Mouse (Mus musculus) megakaryocyte, embryonic 14.5 days (primary cell): ENCODE measurements at regions not wholly inside any gene's neighbourhood (a gene's known extent, or its start where the extent isn't known, plus 50 kb on each side); places are given as distances from the start of the nearest gene placed in this dataset.

Experiments used
- H3K27me3 ChIP-seq: replicated peaks from 2 replicates; pipeline ENCODE3; 2012; ENCODE audit warnings: inconsistent platforms
- H3K36me3 ChIP-seq: replicated peaks from 2 replicates; pipeline ENCODE3; 2012; ENCODE audit warnings: low read length, inconsistent platforms, mixed read lengths
- H3K4me1 ChIP-seq: 2 replicates; pipeline ENCODE4 v1.6.1; 2012; ENCODE audit warnings: inconsistent platforms
- H3K4me3 ChIP-seq: replicated peaks from 2 replicates; pipeline ENCODE3; 2012; ENCODE audit warnings: moderate library complexity, mild to moderate bottlenecking, inconsistent platforms
- H3K9me3 ChIP-seq: 2 replicates; pipeline ENCODE4 v1.6.1; 2012; ENCODE audit warnings: inconsistent platforms
- FLI1 ChIP-seq: IDR thresholded peaks from 2 replicates; pipeline ENCODE4 v1.6.1; 2012; ENCODE audit warnings: low read length, inconsistent platforms, mixed read lengths
- GATA1 ChIP-seq: IDR thresholded peaks from 3 replicates; pipeline ENCODE4 v1.6.1; 2012; ENCODE audit warnings: mixed read lengths, low read length, inconsistent platforms, borderline replicate concordance

GRCm38 (mm10) chr13:37544696-37545095 lies 199.7 kb downstream of the Ly86 start:
- H3K27me3 ChIP-seq = peaks cover 3% of the 10 kb centered on the region
- H3K4me3 ChIP-seq = peak overlapping the region; percentile 7
- H3K4me1 ChIP-seq = peaks cover 90% of the 10 kb centered on the region
- no peaks in the 10 kb centered on the region for H3K36me3 ChIP-seq
- no peaks in the 10 kb centered on the region for H3K9me3 ChIP-seq
- TF ChIP-seq GATA1 (no peak), FLI1 (no peak)

DNA sequence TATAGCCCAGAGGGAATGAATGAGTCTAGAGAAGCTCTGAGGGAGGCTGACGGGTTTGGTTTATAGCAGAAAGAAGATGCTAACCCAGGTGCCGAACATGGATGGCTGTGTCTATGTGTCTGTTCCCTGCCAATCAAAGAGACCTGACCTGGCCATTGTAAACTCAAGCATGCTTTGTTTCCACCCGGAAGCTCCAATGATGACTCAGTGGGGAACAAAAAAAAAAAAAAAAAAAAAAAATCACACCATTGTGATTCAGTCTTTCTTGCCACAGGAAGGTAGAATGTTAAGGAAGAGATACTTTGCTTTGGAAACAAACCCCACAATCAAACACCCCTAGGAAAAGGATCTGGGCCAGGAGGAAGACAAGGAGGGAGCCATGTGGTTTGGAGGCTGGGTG lies 201.5 kb downstream of the Ly86 start:
- Histone ChIP-seq H3K36me3 (no peaks in the 10 kb centered on the region), H3K4me1 (peaks cover 89% of the 10 kb centered on the region), H3K4me3 (no peak overlapping the region), H3K27me3 (peaks cover 12% of the 10 kb centered on the region), H3K9me3 (no peaks in the 10 kb centered on the region)
- TF ChIP-seq FLI1 = no peak
- no peak for TF ChIP-seq GATA1

- peaks cover 21% of the 10 kb centered on the region for H3K27me3 ChIP-seq
- peaks cover 49% of the 10 kb centered on the region for H3K4me1 ChIP-seq
- no peaks in the 10 kb centered on the region for H3K36me3 ChIP-seq
- no peak overlapping the region for H3K4me3 ChIP-seq
- no peak for TF ChIP-seq GATA1
- TF ChIP-seq FLI1 = no peak
- no peaks in the 10 kb centered on the region for H3K9me3 ChIP-seq
These were observed 205.6 kb downstream of the Ly86 start for GRCm38 (mm10) chr13:37550584-37550983.

DNA sequence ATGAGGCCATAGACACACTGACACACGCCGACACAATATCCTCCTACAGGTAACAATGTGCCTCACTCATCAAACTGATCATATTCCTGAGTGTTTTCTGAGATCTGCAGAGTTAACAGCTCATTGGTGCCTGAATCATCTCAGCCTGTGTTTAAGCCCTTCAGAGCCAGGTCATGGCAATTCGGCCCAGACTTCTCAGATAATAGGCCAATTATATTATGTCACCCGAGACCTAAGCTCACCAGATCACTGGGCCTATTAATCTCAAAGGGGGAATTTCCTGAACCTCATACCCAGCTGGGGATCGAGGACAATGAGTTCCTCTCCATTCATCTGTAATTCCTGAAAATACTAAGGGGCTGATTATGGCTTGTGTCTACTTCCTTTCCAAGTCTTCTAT lies 208.4 kb downstream of the Ly86 start:
- TF ChIP-seq GATA1 = no peak
- no peak for TF ChIP-seq FLI1
- Histone ChIP-seq H3K9me3 (no peaks in the 10 kb centered on the region), H3K4me1 (peaks cover 36% of the 10 kb centered on the region), H3K4me3 (no peak overlapping the region), H3K27me3 (peaks cover 29% of the 10 kb centered on the region), H3K36me3 (no peaks in the 10 kb centered on the region)

DNA sequence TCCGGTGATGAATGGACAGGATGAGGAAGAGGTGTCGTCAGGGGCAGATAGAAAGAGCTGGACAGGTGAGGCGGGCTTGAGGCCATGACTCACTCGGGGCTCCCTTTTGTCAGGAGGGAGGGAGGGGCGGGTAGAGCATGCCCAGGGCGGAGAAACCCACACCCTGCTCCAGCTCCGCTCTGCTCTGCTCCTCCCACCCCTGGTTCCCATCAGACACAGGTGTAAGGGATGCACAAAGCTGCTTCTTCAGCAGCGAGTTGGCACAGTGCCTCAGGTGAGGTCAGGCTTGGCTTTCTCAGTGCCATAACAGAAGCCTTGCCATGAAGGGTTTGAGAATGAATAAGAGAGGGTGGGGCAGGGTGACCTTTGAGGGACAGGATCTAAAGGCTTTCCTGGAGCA lies 212.2 kb downstream of the Ly86 start:
- Histone ChIP-seq H3K4me3 (no peak overlapping the region), H3K4me1 (peaks cover 50% of the 10 kb centered on the region)

DNA sequence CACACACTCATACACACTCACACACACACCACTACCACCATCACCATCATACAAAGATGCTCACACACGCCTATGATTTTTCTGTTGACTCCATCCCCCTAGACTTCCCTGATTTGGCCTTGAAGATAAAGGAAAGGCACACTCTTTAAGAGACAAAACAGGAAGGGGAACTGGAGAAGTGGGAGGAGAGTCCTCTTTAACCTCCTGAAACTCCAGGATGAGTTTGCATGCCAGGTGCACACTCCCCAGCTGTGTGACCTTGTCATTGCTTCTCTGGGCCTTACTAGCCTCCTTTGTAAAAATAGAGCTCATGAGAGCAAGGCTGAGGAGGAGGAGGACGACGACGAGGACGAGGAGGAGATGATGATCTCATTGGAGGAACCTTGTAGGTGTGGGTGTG lies 212.8 kb downstream of the Ly86 start:
- H3K4me1 ChIP-seq = peaks cover 55% of the 10 kb centered on the region
- no peaks in the 10 kb centered on the region for H3K36me3 ChIP-seq
- no peak overlapping the region for H3K4me3 ChIP-seq
- H3K9me3 ChIP-seq = no peaks in the 10 kb centered on the region
- peaks cover 46% of the 10 kb centered on the region for H3K27me3 ChIP-seq
- TF ChIP-seq GATA1 = no peak
- no peak for TF ChIP-seq FLI1

More for the DNA sequence above, 212.2 kb downstream of the Ly86 start:
- Histone ChIP-seq H3K36me3 (no peaks in the 10 kb centered on the region), H3K27me3 (peaks cover 41% of the 10 kb centered on the region), H3K9me3 (no peaks in the 10 kb centered on the region)
- TF ChIP-seq GATA1 (no peak), FLI1 (no peak)

DNA sequence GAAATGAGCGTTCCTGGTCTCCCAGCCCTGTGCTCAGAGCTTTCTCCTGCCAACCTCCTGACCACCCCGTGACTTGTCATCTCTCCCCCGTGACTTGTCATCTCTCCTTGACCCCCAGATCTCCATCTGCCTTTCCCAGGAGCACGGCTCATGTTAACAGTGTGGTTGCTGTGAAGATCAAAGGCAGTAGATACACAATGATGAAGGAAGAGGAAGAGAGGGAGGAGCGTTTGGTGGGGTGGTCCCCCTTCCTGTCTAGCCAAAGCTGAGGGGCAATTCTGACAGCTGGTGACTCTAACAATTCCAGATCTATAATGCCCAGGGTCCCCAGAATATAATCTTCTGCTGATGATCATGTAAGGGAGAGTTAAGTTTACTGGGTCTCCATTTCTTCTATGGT lies 214.0 kb downstream of the Ly86 start:
- TF ChIP-seq GATA1 (no peak), FLI1 (no peak)
- no peaks in the 10 kb centered on the region for H3K9me3 ChIP-seq
- H3K27me3 ChIP-seq = peaks cover 47% of the 10 kb centered on the region
- peak overlapping the region; percentile 12 for H3K4me3 ChIP-seq
- H3K4me1 ChIP-seq = peaks cover 56% of the 10 kb centered on the region
- no peaks in the 10 kb centered on the region for H3K36me3 ChIP-seq

GRCm38 (mm10) chr13:37559706-37560313 lies 214.8 kb downstream of the Ly86 start:
- Histone ChIP-seq H3K9me3 (no peaks in the 10 kb centered on the region), H3K36me3 (no peaks in the 10 kb centered on the region), H3K4me3 (no peak overlapping the region), H3K27me3 (peaks cover 47% of the 10 kb centered on the region), H3K4me1 (peaks cover 56% of the 10 kb centered on the region)
- no peak for TF ChIP-seq GATA1
- no peak for TF ChIP-seq FLI1

DNA sequence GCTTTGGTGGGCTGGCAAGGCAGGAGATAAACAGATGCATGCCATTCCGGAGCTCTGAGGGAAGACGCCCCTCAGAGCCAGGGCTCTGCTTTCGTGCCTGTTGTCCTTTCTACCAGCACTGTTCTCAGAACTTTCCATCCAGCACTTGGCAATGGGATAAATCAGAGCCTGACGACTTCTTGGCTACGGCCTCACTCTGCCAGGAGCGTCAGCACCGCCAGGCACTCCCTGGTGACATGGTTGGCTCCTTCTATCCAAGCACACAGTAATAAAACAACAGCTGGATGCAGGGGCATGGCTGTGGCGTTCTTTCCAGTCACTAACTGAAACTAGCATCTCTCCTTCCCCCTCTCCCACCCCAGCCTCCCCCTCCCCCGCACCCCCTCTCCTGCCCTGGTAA lies 215.4 kb downstream of the Ly86 start:
- H3K9me3 ChIP-seq = no peaks in the 10 kb centered on the region
- TF ChIP-seq FLI1 = no peak
- TF ChIP-seq GATA1 = no peak
- H3K4me3 ChIP-seq = no peak overlapping the region
- H3K27me3 ChIP-seq = peaks cover 44% of the 10 kb centered on the region
- no peaks in the 10 kb centered on the region for H3K36me3 ChIP-seq
- H3K4me1 ChIP-seq = peaks cover 56% of the 10 kb centered on the region

- Histone ChIP-seq H3K4me1 (peaks cover 56% of the 10 kb centered on the region), H3K27me3 (peaks cover 45% of the 10 kb centered on the region), H3K4me3 (no peak overlapping the region), H3K36me3 (no peaks in the 10 kb centered on the region), H3K9me3 (no peaks in the 10 kb centered on the region)
- no peak for TF ChIP-seq GATA1
- no peak for TF ChIP-seq FLI1
These were observed 215.8 kb downstream of the Ly86 start for GRCm38 (mm10) chr13:37560800-37561199.

DNA sequence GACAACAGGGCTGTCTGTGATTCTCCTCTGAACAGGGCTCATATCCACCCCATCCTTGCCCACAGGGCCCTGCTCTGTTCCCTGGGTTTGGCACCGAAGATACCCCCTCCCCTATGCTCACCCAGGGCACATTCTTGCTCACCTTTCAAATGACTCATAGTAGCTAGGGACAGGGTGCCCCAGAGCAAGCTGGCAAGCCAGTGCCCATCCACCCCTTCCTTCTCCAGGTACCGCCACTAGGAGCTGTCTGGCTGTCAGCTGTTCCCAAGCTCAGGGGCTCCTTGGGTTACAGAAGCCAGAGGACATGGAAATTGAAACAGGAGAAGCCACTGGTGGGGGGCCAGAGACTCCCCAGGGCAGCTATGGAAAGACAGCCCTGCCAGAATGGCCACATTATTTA lies 216.4 kb downstream of the Ly86 start:
- H3K36me3 ChIP-seq = no peaks in the 10 kb centered on the region
- peaks cover 56% of the 10 kb centered on the region for H3K4me1 ChIP-seq
- no peak for TF ChIP-seq FLI1
- TF ChIP-seq GATA1 = no peak
- H3K4me3 ChIP-seq = no peak overlapping the region
- peaks cover 48% of the 10 kb centered on the region for H3K27me3 ChIP-seq
- H3K9me3 ChIP-seq = no peaks in the 10 kb centered on the region
